Mouse (Mus musculus): ENCODE results near the gene Fkbpl.

DNA sequence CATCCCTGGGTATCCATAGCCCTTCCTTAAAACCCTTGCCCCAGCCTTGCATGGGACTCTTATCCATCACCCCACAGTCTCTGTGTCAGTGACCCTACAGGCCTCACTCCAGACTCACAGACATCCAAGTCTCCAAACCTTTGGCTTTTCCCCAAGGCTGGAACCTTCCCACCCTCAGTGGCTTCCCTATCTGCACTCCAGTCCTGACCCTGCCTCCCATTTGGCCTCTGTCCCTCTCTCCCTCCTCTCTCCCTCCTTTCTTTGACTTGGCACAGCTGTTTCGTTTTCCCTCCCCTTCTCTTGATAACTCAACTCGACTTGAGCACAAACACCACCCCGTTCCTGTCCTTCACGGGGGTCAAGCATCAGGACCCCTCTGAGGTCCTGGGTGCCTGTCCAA, 45.9 kb downstream of the Fkbpl start:
- TF ChIP-seq CTCF (IDR thresholded peaks at IDR 0.05; ENCODE audit: control insufficient read depth, insufficient read depth, insufficient read length) (no peak), MYOG (IDR thresholded peaks at IDR 0.05; ENCODE audit: control insufficient read depth, extremely low read depth, insufficient read length) (no peak), USF1 (IDR thresholded peaks at IDR 0.05; ENCODE audit: low read depth) (no peak), CEBPB (IDR thresholded peaks at IDR 0.05; ENCODE audit: low read depth) (no peak), MAX (IDR thresholded peaks at IDR 0.05) (no peak), MYOD1 (IDR thresholded peaks at IDR 0.05; ENCODE audit: control insufficient read depth, insufficient read length, low read depth) (no peak), FOSL1 (IDR thresholded peaks at IDR 0.05; ENCODE audit: insufficient read depth, low read length, poor library complexity, severe bottlenecking) (no peak)

Data from C2C12 (cell line).